Mouse (Mus musculus) small intestine, adult 10 weeks (tissue): ENCODE measurements around the gene Ppl. TPM values are rescaled to one million over a fixed set of nuclear protein-coding genes. Genes with fewer than 3 reads are reported as not detected.

Experiments
- polyA plus RNA-seq: library from polyadenylated mRNA; stranded (reverse); fragments of 350-450 nt; fragmentation: Illumina TruSeq; extraction: RNeasy Lipid Tissue Mini Kit (QIAGEN cat#74804); gene quantifications from one replicate; pipeline ENCODE4 v1.2.3, GENCODE M21; 2014; ENCODE audit warnings: low replicate concordance

Gene Ppl
- 0.82 TPM for polyA plus RNA-seq

GRCm38 (mm10) chr16:5132401-5132801, at the start of gene Ppl:
Ppl (minus strand) TSS chr16:5132421.

GRCm38 (mm10) chr16:5147037-5147385, 14.8 kb upstream of the Ppl start, which contains the start of gene Sec14l5:
Sec14l5 (plus strand) TSS chr16:5147109.

GRCm38 (mm10) chr16:5049774-5050234, 82.4 kb downstream of the Ppl start, which contains the start of the genes Glyr1 and Ubn1:
Glyr1 (minus strand) TSS chr16:5049863.
Ubn1 (plus strand) TSS chr16:5050057.

Other genes starting within 250 kb of the Ppl start
- 4.9 TPM for gene Mgrn1, start 246.2 kb downstream of the Ppl start, polyA plus RNA-seq
- 2.7 TPM for gene Nudt16l1, start 193.7 kb downstream of the Ppl start, polyA plus RNA-seq
- 2.9 TPM for gene Anks3, start 168.2 kb downstream of the Ppl start, polyA plus RNA-seq
- gene Sept12, start 134.6 kb downstream of the Ppl start, polyA plus RNA-seq, result not detected
- not detected for gene Smim22, start 125.1 kb downstream of the Ppl start, polyA plus RNA-seq
- gene Rogdi, start 118.9 kb downstream of the Ppl start, polyA plus RNA-seq, result 0.85 TPM
- gene Glyr1, start 82.6 kb downstream of the Ppl start, polyA plus RNA-seq, result 58.3 TPM
- 19.9 TPM for gene Ubn1, start 82.4 kb downstream of the Ppl start, polyA plus RNA-seq
- gene Sec14l5, start 14.7 kb upstream of the Ppl start, polyA plus RNA-seq, result not detected
- gene Nagpa, start 71.6 kb upstream of the Ppl start, polyA plus RNA-seq, result 0.45 TPM
- not detected for gene AU021092, start 89.9 kb upstream of the Ppl start, polyA plus RNA-seq
- gene Alg1, start 101.2 kb upstream of the Ppl start, polyA plus RNA-seq, result not detected
- 2.2 TPM for gene Eef2kmt, start 123.6 kb upstream of the Ppl start, polyA plus RNA-seq